Mouse (Mus musculus) cerebellum, postnatal 14 days (tissue): ENCODE results near the gene Ergic2.
A peak's percentile ranks its signal among the peaks of the same experiment; 100 is the strongest.

Experiments used
- DNase-seq, 2 experiments: peaks; one replicate each; pipeline ENCODE4 v3.0.0; 2021; ENCODE audit warnings: mixed read lengths in 2 of 2

Gene Ergic2

GRCm38 (mm10) chr6:148211897-148212680, at the start of gene Ergic2:
Gene Ergic2, minus strand, starts transcription at chr6:148212374.
- peak; percentile 98 to 99 for DNase-seq

- DNase-seq, result no peak
Observed at GRCm38 (mm10) chr6:148260729-148261101, 48.5 kb upstream of the Ergic2 start.

- peak; percentile 59 to 66 for DNase-seq
Observed at GRCm38 (mm10) chr6:148259979-148260728, 48.0 kb upstream of the Ergic2 start.

- DNase-seq, result no peak
Observed at GRCm38 (mm10) chr6:148259074-148259473, 46.9 kb upstream of the Ergic2 start.

- DNase-seq, result no peak
Observed at GRCm38 (mm10) chr6:148257805-148258204, 45.6 kb upstream of the Ergic2 start.

GRCm38 (mm10) chr6:148256109-148256508, 43.9 kb upstream of the Ergic2 start:
- no peak for DNase-seq

- no peak for DNase-seq
Observed at GRCm38 (mm10) chr6:148255395-148256053, 43.4 kb upstream of the Ergic2 start.

- DNase-seq, result no peak
Observed at GRCm38 (mm10) chr6:148249221-148249620, 37.0 kb upstream of the Ergic2 start.

GRCm38 (mm10) chr6:148248625-148249024, 36.5 kb upstream of the Ergic2 start:
- peak; percentile 73 to 83 for DNase-seq

- DNase-seq, result no peak
Observed at GRCm38 (mm10) chr6:148246544-148246943, 34.4 kb upstream of the Ergic2 start.

GRCm38 (mm10) chr6:148244836-148245235, 32.7 kb upstream of the Ergic2 start:
- DNase-seq, result no peak

- no peak for DNase-seq
Observed at GRCm38 (mm10) chr6:148242304-148242703, 30.1 kb upstream of the Ergic2 start.

GRCm38 (mm10) chr6:148241685-148242084, 29.5 kb upstream of the Ergic2 start:
- DNase-seq, result no peak

GRCm38 (mm10) chr6:148239311-148239710, 27.1 kb upstream of the Ergic2 start:
- no peak for DNase-seq

GRCm38 (mm10) chr6:148237453-148237852, 25.3 kb upstream of the Ergic2 start:
- DNase-seq, result no peak

GRCm38 (mm10) chr6:148234105-148234828, 22.1 kb upstream of the Ergic2 start:
- no peak for DNase-seq

GRCm38 (mm10) chr6:148227542-148227941, 15.4 kb upstream of the Ergic2 start:
- no peak for DNase-seq

- no peak for DNase-seq
Observed at GRCm38 (mm10) chr6:148222686-148223085, 10.5 kb upstream of the Ergic2 start.

- DNase-seq, result no peak
Observed at GRCm38 (mm10) chr6:148218235-148219076, 6.3 kb upstream of the Ergic2 start.

GRCm38 (mm10) chr6:148216752-148217151, 4.6 kb upstream of the Ergic2 start:
- DNase-seq, result no peak

- peak; percentile 59 to 70 for DNase-seq
Observed at GRCm38 (mm10) chr6:148214765-148215164, 2.6 kb upstream of the Ergic2 start.

- no peak for DNase-seq
Observed at GRCm38 (mm10) chr6:148211391-148211876, 740 bp downstream of the Ergic2 start.
